Mouse (Mus musculus) brain, embryonic 14.5 days (tissue): ENCODE results near the gene Hoxa5.

Source experiments
- CTCF ChIP-seq: fragments of 200-500 bp; IDR thresholded peaks from 2 replicates; pipeline ENCODE4 v1.5.1; 2012; ENCODE audit warnings: inconsistent platforms, mild to moderate bottlenecking, moderate library complexity, borderline replicate concordance; ENCODE audit not compliant: insufficient read depth, insufficient read length; ENCODE audit errors: extremely low read depth
- POLR2A ChIP-seq: fragments of 200-500 bp; IDR thresholded peaks from 2 replicates; pipeline ENCODE4 v1.6.1; 2012; ENCODE audit warnings: mild to moderate bottlenecking, inconsistent platforms, borderline replicate concordance; ENCODE audit not compliant: poor library complexity, insufficient read depth, insufficient read length, severe bottlenecking; ENCODE audit errors: extremely low read depth

DNA sequence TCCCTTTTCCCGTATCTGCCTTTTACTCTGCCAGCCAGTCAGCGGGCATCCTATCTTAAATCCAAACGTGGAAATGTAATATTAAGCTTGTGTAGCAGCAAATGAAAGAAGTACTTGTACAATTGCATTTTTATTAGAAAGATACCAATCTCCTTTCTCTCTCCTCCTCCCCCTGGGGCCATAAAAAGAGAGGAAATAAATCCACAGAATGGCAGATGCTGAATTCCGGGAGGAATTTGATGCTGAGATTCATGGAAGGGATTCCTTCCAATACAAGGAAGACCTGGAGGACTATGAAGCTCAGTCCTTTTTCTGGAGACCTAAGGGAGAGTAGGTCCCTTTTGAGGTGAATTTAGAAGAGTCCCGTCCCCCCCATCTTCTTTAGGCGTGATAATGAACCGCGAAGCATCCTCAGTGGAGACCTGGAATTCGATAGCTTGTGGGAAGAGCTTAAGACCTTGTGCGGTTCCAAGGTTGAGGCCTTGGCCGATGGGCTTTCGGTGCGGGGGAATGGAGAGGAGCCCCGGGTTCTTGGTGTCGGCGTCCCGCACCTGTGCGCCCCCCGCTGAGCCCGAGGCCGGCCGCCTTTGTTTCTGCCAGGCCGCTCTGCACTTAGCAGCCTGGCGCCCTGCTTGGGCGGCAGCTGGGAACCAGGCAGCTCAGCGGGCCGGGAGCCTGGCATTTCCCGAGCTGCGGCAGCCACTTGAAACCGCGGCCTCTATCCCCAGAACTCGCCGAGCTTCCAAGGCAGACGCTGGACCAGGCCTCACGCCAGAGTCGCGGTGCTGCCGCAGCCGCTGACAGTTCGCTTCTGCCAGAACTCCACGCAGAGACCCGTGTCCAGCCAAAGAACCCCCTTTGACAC is 36.0 kb downstream of the Hoxa5 start:
- TF ChIP-seq CTCF (no peak), POLR2A (no peak)
